Mouse (Mus musculus) kidney, adult 2 months (tissue): ENCODE results near the gene Olfr1506.

Experiments used
- CTCF ChIP-seq: fragments of 200-500 bp; conservative IDR thresholded peaks from 2 replicates; pipeline ENCODE4 v1.5.1; 2011; ENCODE audit warnings: low read depth, mild to moderate bottlenecking, control low read depth, low read length, moderate library complexity, mixed read lengths; ENCODE audit not compliant: insufficient read depth, insufficient read length
- POLR2A ChIP-seq: fragments of 200-500 bp; IDR thresholded peaks from one replicate; pipeline ENCODE4 v1.6.1; 2011; ENCODE audit warnings: low read depth, low read length, control low read depth

GRCm38 (mm10) chr2:90270932-90271331 lies 46.6 kb upstream of the Olfr1506 start, which contains the start of gene Olfr1271:
- TF ChIP-seq POLR2A, result no peak
- no peak for TF ChIP-seq CTCF
